Mouse (Mus musculus) liver, embryonic 14.5 days (tissue): Measurements from ENCODE around the gene Papss1. TPM values are rescaled to one million over a fixed set of nuclear protein-coding genes. Genes with fewer than 3 reads are reported as not detected.

Experiments used
- ATAC-seq: fragments of 200-750 bp; cut with Nextera tagmentation; 2 replicates; pipeline ENCODE4 v1.8.0; 2017; ENCODE audit warnings: moderate number of reproducible peaks, mild to moderate bottlenecking, moderate library complexity; ENCODE audit not compliant: insufficient read depth
- DNase-seq, 3 experiments: peaks; one replicate each; pipeline ENCODE4 v3.0.0-alpha.2; 2012 to 2013; ENCODE audit warnings: low read depth in 3 of 3, low spot score in 3 of 3
- H3K27ac ChIP-seq: fragments of 300-500 bp; sonication (generic); 2 replicates; pipeline ENCODE4 v1.5.1; 2014; ENCODE audit warnings: moderate library complexity, mild to moderate bottlenecking, control low read depth, inconsistent platforms
- H3K27me3 ChIP-seq: fragments of 300-500 bp; sonication (generic); 2 replicates; pipeline ENCODE4 v1.6.1; 2014; ENCODE audit warnings: mild to moderate bottlenecking, low read length, moderate library complexity; ENCODE audit not compliant: control insufficient read depth, insufficient read depth
- H3K36me3 ChIP-seq: fragments of 300-500 bp; sonication (generic); replicated peaks from 2 replicates; pipeline ENCODE4 v1.6.1; 2014; ENCODE audit warnings: low read depth; ENCODE audit not compliant: control insufficient read depth, insufficient read depth
- H3K4me1 ChIP-seq, 2 experiments: fragments of 200-500 bp in 1 of 2; fragments of 300-500 bp in 1 of 2; sonication (generic) in 1 of 2; replicated peaks; 2 replicates each; pipeline ENCODE4 v1.6.1; 2012 to 2014; ENCODE audit warnings: antibody characterized with exemption in 1 of 2, inconsistent platforms in 1 of 2, low read length in 1 of 2; ENCODE audit not compliant: control insufficient read depth in 2 of 2, insufficient read depth in 2 of 2
- H3K4me2 ChIP-seq: fragments of 300-500 bp; sonication (generic); 2 replicates; pipeline ENCODE4 v1.6.1; 2014; ENCODE audit warnings: low read depth, mild to moderate bottlenecking, control low read depth, moderate library complexity
- H3K4me3 ChIP-seq, 2 experiments: fragments of 200-500 bp in 1 of 2; fragments of 300-500 bp in 1 of 2; sonication (generic) in 1 of 2; 2 replicates each; pipeline ENCODE4 v1.5.1; 2012 to 2014; ENCODE audit warnings: low read depth in 2 of 2, low read length in 2 of 2, mild to moderate bottlenecking in 2 of 2, control low read depth in 1 of 2, inconsistent platforms in 1 of 2, moderate library complexity in 1 of 2; ENCODE audit not compliant: insufficient read depth in 1 of 2
- H3K9ac ChIP-seq: fragments of 300-500 bp; sonication (generic); replicated peaks from 2 replicates; pipeline ENCODE4 v1.6.1; 2014; ENCODE audit warnings: mild to moderate bottlenecking, control low read depth, moderate library complexity
- H3K9me3 ChIP-seq: fragments of 300-500 bp; sonication (generic); 2 replicates; pipeline ENCODE4 v1.6.1; 2016; ENCODE audit warnings: low read length, mixed read lengths; ENCODE audit not compliant: control insufficient read depth
- CTCF ChIP-seq: IDR thresholded peaks from 2 replicates; pipeline ENCODE4 v1.5.1; 2016; ENCODE audit warnings: antibody characterized with exemption, low read depth, control low read depth
- EP300 ChIP-seq: IDR thresholded peaks from 2 replicates; pipeline ENCODE4 v1.6.1; 2016; ENCODE audit warnings: antibody characterized with exemption, low read depth
- WGBS: fragments of 180-500 bp; shearing (Covaris S2); extraction: QIAGEN DNeasy Blood & Tissue Kit; methylation state at CpG from one replicate; pipeline ENCODE4 v1.1.7; 2014; ENCODE audit not compliant: insufficient replicate concordance; 5-methylcytosine and 5-hydroxymethylcytosine counted together
- polyA plus RNA-seq, 2 experiments: library from polyadenylated mRNA; depleted of rRNA in 1 of 2; stranded (reverse) in 1 of 2; unstranded in 1 of 2; fragments of >200 nt; fragmentation: Nextera tagmentation in 1 of 2; extraction: Ambion mirVana in 1 of 2; gene quantifications; 2 replicates each; pipeline versions ENCODE4 v1.2.1 to v1.2.3; 2012 to 2014

Gene Papss1
- polyA plus RNA-seq, 2 experiments = 6.5 to 8.2 TPM

GRCm38 (mm10) chr3:131623208-131623607, 58.6 kb downstream of the Papss1 start:
- no peak overlapping the region for H3K4me3 ChIP-seq
- H3K9me3 ChIP-seq = no peaks in the 10 kb centered on the region
- ATAC-seq (no peak), DNase-seq (no peak)
- no peaks in the 10 kb centered on the region for H3K36me3 ChIP-seq
- no peaks in the 10 kb centered on the region for H3K27me3 ChIP-seq
- no peak overlapping the region for H3K9ac ChIP-seq
- TF ChIP-seq EP300 (no peak), CTCF (no peak)
- no peak overlapping the region for H3K27ac ChIP-seq
- H3K4me1 ChIP-seq = no peaks in the 10 kb centered on the region
- no peak overlapping the region for H3K4me2 ChIP-seq
- 73% methylated on average over 1 of the region's 1 CpGs for WGBS

DNA sequence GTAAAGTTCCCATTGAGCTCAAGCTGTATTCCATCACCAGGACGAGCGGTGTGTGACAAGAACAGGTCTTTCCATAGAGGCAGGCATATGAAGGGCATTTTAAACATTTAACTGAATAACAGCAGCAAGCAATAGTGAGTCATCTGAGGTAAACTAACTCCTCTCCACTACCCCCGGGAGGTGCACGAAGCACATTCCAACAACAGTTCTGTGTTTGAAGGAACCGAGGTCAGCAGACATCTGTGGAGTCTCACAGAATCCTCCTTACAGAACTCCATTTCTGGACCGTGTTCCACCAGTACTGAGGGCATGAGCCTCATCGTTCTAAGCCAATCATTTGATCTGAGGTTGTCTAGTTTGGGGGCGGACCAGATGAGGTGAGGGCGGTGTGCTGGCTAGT, 59.5 kb downstream of the Papss1 start:
- Histone ChIP-seq H3K27me3 (no peaks in the 10 kb centered on the region), H3K36me3 (no peaks in the 10 kb centered on the region), H3K9me3 (no peaks in the 10 kb centered on the region), H3K4me2 (no peak overlapping the region), H3K9ac (no peak overlapping the region), H3K4me3 (no peak overlapping the region), H3K27ac (no peak overlapping the region), H3K4me1 (no peaks in the 10 kb centered on the region)
- WGBS = 77% methylated on average over 9 of the region's 9 CpGs
- no peak for ATAC-seq
- TF ChIP-seq CTCF (no peak), EP300 (no peak)
- DNase-seq = no peak

DNA sequence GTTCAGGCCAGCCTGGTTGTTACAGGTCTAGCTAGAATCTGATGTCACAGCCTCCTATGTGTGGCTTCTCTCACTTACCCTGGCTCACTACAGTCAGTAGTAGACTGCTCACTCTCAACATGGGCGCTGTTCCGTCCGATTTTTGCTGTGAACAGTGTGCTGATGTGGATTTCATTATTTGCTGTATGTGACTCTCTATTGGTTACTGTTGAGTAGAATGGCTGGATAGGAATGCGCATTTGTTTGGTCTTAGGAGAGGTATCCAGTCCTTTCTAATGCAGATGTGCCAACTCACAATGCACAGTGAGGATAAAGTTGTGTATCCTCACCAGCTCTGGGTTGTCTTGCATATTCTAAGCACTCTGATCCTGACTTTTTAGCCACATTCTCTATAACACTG, 62.9 kb downstream of the Papss1 start:
- no peak overlapping the region for H3K4me3 ChIP-seq
- no peaks in the 10 kb centered on the region for H3K9me3 ChIP-seq
- DNase-seq (no peak), ATAC-seq (no peak)
- H3K4me2 ChIP-seq = no peak overlapping the region
- H3K9ac ChIP-seq = no peak overlapping the region
- no peaks in the 10 kb centered on the region for H3K27me3 ChIP-seq
- no peaks in the 10 kb centered on the region for H3K36me3 ChIP-seq
- 80% methylated on average over 4 of the region's 4 CpGs for WGBS
- no peak overlapping the region for H3K27ac ChIP-seq
- H3K4me1 ChIP-seq = no peaks in the 10 kb centered on the region
- TF ChIP-seq CTCF (no peak), EP300 (no peak)

DNA sequence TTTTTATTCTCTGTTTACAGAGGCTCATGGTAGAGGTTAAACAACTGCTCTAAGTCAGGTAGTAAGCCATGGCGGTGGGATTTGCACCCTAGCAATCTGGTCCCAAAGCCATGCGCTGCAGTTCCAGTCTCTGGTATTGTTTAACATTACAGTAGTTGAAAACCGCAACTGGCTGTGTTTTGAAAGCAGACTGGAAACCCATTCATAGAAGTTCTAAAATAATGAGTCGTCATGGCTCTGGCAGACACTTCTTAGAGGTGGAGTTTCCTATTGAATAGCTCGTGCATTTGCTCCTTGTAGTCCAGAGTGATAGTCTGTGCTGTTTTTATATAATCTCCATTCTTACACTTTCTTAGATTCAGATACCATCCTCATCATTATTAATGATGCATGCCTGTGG, 63.7 kb downstream of the Papss1 start:
- H3K9ac ChIP-seq = no peak overlapping the region
- no peak overlapping the region for H3K27ac ChIP-seq
- no peak overlapping the region for H3K4me2 ChIP-seq
- no peaks in the 10 kb centered on the region for H3K4me1 ChIP-seq
- no peak overlapping the region for H3K4me3 ChIP-seq
- no peak for TF ChIP-seq CTCF
- no peak for TF ChIP-seq EP300
- WGBS = 78% methylated on average over 5 of the region's 5 CpGs
- H3K9me3 ChIP-seq = no peaks in the 10 kb centered on the region
- ATAC-seq = no peak
- H3K36me3 ChIP-seq = no peaks in the 10 kb centered on the region
- no peaks in the 10 kb centered on the region for H3K27me3 ChIP-seq
- no peak for DNase-seq

- WGBS = 60% methylated on average over 3 of the region's 3 CpGs
- DNase-seq = no peak
These were observed 64.4 kb downstream of the Papss1 start for GRCm38 (mm10) chr3:131628931-131629330.

More at GRCm38 (mm10) chr3:131628931-131629330, 64.4 kb downstream of the Papss1 start:
- no peak for ATAC-seq
- no peak overlapping the region for H3K4me2 ChIP-seq
- H3K9me3 ChIP-seq = no peaks in the 10 kb centered on the region
- H3K36me3 ChIP-seq = no peaks in the 10 kb centered on the region
- no peak overlapping the region for H3K9ac ChIP-seq
- no peak for TF ChIP-seq EP300
- no peak for TF ChIP-seq CTCF
- no peaks in the 10 kb centered on the region for H3K4me1 ChIP-seq
- H3K4me3 ChIP-seq = no peak overlapping the region
- no peak overlapping the region for H3K27ac ChIP-seq
- H3K27me3 ChIP-seq = no peaks in the 10 kb centered on the region
